Mouse (Mus musculus): ENCODE data around the gene Nln.

DNA sequence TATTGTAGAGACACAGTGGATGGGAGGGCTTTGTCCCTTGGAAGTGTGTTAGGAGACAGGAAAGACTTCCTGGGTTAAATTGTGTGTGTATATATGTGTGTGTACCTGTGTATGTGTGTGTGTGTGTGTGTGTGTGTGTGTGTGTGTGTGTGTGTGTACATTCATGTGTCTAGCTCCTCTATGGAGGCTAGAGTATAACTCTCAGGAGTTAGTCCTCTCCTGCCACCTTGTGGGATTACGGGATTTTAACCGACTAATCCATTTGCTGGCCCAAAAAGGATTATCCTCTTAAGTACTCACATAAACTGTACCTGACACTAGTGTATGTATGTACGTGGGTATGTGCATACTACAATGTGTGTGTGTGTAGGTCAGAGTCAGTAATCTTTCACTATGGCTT lies 60.6 kb downstream of the Nln start:
- TF ChIP-seq CTCF (IDR thresholded peaks at IDR 0.05; ENCODE audit: low read depth, low read length) (no peak), EP300 (IDR thresholded peaks at IDR 0.05; ENCODE audit: insufficient read depth, low read depth, low read length) (no peak)

All from ES-Bruce4 (cell line).